Mouse (Mus musculus): ENCODE results near the gene Map1b.

DNA sequence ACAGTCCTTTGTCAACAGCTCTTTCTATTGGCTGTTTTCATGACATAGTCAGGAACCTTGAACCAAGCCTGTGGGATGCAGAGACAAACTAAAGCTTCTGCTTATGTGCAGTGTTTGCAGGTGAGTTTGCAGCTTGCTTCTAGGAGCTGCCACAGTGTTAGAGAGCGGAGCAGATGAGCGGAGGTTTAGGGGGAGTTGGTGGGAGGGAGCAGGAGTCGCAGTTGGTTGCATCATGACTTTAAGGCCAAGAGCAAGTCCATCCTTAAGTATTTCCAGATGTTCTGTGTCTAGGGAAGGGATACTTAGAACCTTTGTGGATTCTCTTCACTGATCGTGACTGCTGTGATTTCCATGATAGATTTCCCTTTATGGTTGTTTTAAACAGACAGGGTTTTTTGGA lies 142.1 kb downstream of the Map1b start:
- TF ChIP-seq CTCF (IDR thresholded peaks at IDR 0.05) (no peak), EP300 (IDR thresholded peaks at IDR 0.05) (no peak)

All from lung, postnatal 0 days (tissue).